Mouse (Mus musculus) left cerebral cortex, postnatal 4 days (tissue): Measurements from ENCODE around the gene Tada2a. TPM values are rescaled to one million over a fixed set of nuclear protein-coding genes. Genes with fewer than 3 reads are reported as not detected.
A peak's percentile ranks its signal among the peaks of the same experiment; 100 is the strongest.

Experiments used
- DNase-seq: peaks from one replicate; pipeline ENCODE4 v3.0.0-alpha.2; 2022
- intact Hi-C: fragments of 180-260 bp; cut with DNase I; formaldehyde crosslinking; loops from one replicate; pipeline ENCODE4 v1.15.1; 2025
- total RNA-seq, 2 experiments: library from RNA; stranded (reverse); gene quantifications; 2 replicates each; pipeline ENCODE4 v1.2.3; 2021

Tada2a gene
- 10 to 100 TPM; 41.0 to 46.5 TPM for total RNA-seq

GRCm38 (mm10) chr11:84128943-84129798 is at the start of gene Tada2a, which contains the start of gene Acaca:
Tada2a (minus strand) TSS chr11:84129600.
Acaca (plus strand) TSS chr11:84129672.
- intact Hi-C loops = no loop called here
- peak; percentile 79 for DNase-seq

GRCm38 (mm10) chr11:84178571-84178970 is 49.2 kb upstream of the Tada2a start:
- no peak for DNase-seq
- intact Hi-C loops = no loop called here

GRCm38 (mm10) chr11:84172539-84173435 is 43.4 kb upstream of the Tada2a start:
- DNase-seq = no peak
- intact Hi-C loops = no loop called here

GRCm38 (mm10) chr11:84168701-84169288 is 39.4 kb upstream of the Tada2a start:
- peak; percentile 23 for DNase-seq
- intact Hi-C loops = no loop called here

- no peak for DNase-seq
- intact Hi-C loops = no loop called here
Measured at GRCm38 (mm10) chr11:84167046-84167526, 37.7 kb upstream of the Tada2a start, which contains the start of gene Gm11437. Gm11437 (minus strand) TSS chr11:84167476.

- intact Hi-C loops = no loop called here
- no peak for DNase-seq
Measured at GRCm38 (mm10) chr11:84164561-84164960, 35.2 kb upstream of the Tada2a start.

- intact Hi-C loops = no loop called here
- no peak for DNase-seq
Measured at GRCm38 (mm10) chr11:84164123-84164522, 34.7 kb upstream of the Tada2a start.

GRCm38 (mm10) chr11:84156535-84157262 is 27.3 kb upstream of the Tada2a start:
- intact Hi-C loops = no loop called here
- no peak for DNase-seq

- DNase-seq = no peak
- intact Hi-C loops = no loop called here
Measured at GRCm38 (mm10) chr11:84150884-84151283, 21.5 kb upstream of the Tada2a start.

GRCm38 (mm10) chr11:84146081-84146480 is 16.7 kb upstream of the Tada2a start:
- DNase-seq = no peak
- intact Hi-C loops = no loop called here

GRCm38 (mm10) chr11:84145201-84145798 is 15.9 kb upstream of the Tada2a start:
- intact Hi-C loops = no loop called here
- no peak for DNase-seq

- intact Hi-C loops = no loop called here
Measured at GRCm38 (mm10) chr11:84141752-84142151, 12.4 kb upstream of the Tada2a start.

GRCm38 (mm10) chr11:84136453-84136852 is 7.1 kb upstream of the Tada2a start:
- no peak for DNase-seq
- intact Hi-C loops = no loop called here

More at GRCm38 (mm10) chr11:84141752-84142151, 12.4 kb upstream of the Tada2a start:
- DNase-seq = peak; percentile 38

GRCm38 (mm10) chr11:84134331-84134860 is 5.0 kb upstream of the Tada2a start:
- intact Hi-C loops = no loop called here

GRCm38 (mm10) chr11:84129799-84130185 is 392 bp upstream of the Tada2a start:
- intact Hi-C loops = no loop called here
- no peak for DNase-seq

More at GRCm38 (mm10) chr11:84134331-84134860, 5.0 kb upstream of the Tada2a start:
- no peak for DNase-seq

GRCm38 (mm10) chr11:84127977-84128376 is 1.4 kb downstream of the Tada2a start:
- no peak for DNase-seq
- intact Hi-C loops = no loop called here

GRCm38 (mm10) chr11:84121051-84121956 is 8.1 kb downstream of the Tada2a start:
- intact Hi-C loops = no loop called here
- DNase-seq = no peak

- DNase-seq = no peak
- intact Hi-C loops = no loop called here
Measured at GRCm38 (mm10) chr11:84117431-84117830, 12.0 kb downstream of the Tada2a start.
